Mouse (Mus musculus): ENCODE data around the gene Csrnp2.

Csrnp2 gene

DNA sequence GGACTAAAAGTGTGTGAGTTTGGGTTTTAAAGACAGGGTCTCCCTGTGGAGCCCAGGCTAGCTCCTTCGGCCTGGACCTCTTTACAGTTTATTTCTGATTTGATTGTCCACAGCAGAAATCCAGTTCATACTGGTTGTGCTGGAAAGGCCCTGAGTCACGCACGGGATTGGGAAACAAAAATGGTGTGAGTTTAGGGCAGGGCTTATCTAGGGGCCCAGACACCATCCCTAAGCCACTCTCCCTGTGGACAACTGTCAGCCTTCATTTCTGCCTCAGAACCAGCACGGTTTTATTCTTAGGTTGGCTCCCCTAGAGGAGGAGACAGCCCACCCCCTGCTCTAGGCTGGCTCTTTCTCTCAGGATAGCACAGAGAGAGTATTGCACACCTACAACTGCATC lies 62.1 kb downstream of the Csrnp2 start:
- DNase-seq (ENCODE audit: low read depth, low spot score) = no peak

DNA sequence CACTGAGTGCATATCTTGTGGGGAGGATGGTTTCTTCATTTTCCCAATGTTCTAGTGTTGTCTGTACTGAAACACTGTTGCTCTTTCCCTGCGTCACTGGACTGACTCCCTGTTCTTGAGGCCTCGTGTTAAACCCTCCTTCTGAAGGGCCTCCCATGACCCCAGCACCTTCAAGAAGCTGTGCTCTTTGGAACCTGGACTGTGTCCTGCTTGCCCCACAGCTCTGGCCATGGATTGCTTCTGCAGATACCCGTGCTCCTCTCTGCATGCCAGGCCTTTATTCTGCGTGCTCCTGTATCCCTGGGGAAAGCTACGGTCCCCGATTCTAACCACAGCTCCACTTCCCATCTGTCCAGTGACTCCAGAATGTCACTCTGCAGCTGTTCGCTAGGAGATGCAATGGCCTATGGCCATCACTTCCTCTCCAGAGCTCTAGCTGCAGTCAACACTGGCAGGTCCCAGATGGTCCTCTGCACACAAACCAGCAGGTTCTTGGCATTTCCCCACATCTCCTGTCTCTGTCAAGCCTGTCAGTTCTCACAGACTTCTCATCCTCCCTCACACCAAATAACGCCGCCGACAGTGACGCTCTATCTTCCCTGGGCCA lies 65.2 kb downstream of the Csrnp2 start:
- DNase-seq (ENCODE audit: low read depth, low spot score) = no peak
